Mouse (Mus musculus): ENCODE measurements at regions not wholly inside any gene's neighbourhood (a gene's known extent, or its start where the extent isn't known, plus 50 kb on each side); places are given as distances from the start of the nearest gene placed in this dataset.

DNA sequence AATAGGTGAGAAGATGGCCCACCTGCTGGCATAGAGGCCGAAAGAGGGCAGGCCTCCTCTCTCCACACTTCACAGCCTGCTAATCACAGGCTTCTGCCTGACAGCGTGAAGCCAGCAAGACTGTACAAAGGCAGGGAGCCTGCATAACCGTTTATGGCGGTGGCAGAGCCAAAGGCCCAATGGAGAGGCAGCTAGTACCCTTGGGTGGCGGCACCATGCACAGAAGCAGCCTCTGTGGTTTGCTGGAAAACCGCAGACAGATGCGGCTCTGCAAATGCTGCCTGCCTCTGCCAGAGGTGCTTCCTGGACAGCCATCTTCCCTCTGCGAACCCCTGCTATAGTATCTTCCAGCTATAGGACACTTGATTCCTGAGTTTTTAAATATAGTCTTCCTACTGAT, 86.2 kb downstream of the Cpn2 start:
- TF ChIP-seq POLR2A (IDR thresholded peaks at IDR 0.05; ENCODE audit: borderline replicate concordance, insufficient read depth, low read length) = no peak
- no peak for TF ChIP-seq CTCF (IDR thresholded peaks at IDR 0.05; ENCODE audit: borderline replicate concordance, insufficient read depth, low read depth, low read length)
